Mouse (Mus musculus) heart, postnatal 10 days (tissue): Measurements from ENCODE around the gene Large1. TPM values are rescaled to one million over a fixed set of nuclear protein-coding genes. Genes with fewer than 3 reads are reported as not detected.
"Not testable (repeated sequence)": the region's sequence is repeated elsewhere in the genome, so short reads cannot be mapped to it uniquely, and the experiment has no call there.

Source experiments
- DNase-seq, 2 experiments: peaks; one replicate each; pipeline ENCODE4 v3.0.0; 2021
- intact Hi-C: fragments of 180-260 bp; cut with DNase I; formaldehyde crosslinking; loops from one replicate; pipeline ENCODE4 v1.15.1; 2025
- total RNA-seq, 2 experiments: library from RNA; stranded (reverse); gene quantifications; 2 replicates each; pipeline ENCODE4 v1.2.3; 2021

The Large1 gene
- total RNA-seq, 2 experiments from 2014 or later: 29.0 to 29.8 TPM

- DNase-seq: no peak
- intact Hi-C loops: no loop called here
These were observed 49.4 kb downstream of the Large1 start for GRCm38 (mm10) chr8:73303907-73304306.

GRCm38 (mm10) chr8:73302947-73303346, 50.4 kb downstream of the Large1 start:
- intact Hi-C loops: no loop called here
- no peak for DNase-seq

DNA sequence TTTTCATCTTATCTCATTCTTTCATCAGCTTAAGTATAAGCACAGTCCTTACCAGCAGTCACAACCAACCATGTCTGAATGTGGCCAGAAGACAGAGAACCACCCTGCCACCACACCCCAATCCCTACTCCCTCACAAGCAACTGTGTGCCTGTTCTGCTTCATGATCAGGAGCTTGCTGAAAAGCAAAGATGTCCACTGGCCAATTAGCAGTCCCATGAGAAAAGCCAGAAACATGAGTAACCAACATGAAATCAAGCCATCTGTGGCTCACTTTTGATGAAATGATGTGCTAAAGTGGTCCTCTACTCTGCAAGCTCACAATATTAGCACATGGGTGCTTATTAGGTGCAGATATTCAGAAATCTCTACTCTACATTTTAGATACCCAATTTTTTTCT, 57.8 kb downstream of the Large1 start:
- intact Hi-C loops: no loop called here
- no peak for DNase-seq

GRCm38 (mm10) chr8:73293655-73294054, 59.7 kb downstream of the Large1 start:
- DNase-seq: no peak
- intact Hi-C loops: no loop called here

GRCm38 (mm10) chr8:73291630-73292029, 61.7 kb downstream of the Large1 start:
- intact Hi-C loops: no loop called here
- no peak for DNase-seq

DNA sequence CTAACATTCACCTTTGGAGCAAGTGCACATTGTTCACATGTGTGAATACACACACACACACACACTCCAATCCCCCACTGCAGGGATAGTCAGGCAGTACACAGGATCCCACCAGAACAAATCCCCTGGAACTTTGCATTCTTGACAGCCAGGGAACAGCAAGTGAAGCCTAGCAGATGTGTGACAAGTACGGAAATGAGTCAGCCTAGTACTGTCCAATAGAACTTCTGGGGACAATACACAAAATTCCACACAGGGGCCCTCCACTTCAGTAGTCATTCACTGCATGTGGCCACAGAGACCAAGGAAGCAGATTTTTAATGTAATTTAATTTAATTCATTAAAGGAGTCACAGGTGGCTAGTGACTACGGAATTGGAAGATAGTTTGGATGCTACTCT, 62.7 kb downstream of the Large1 start:
- intact Hi-C loops: no loop called here
- DNase-seq: no peak

GRCm38 (mm10) chr8:73289831-73290230, 63.5 kb downstream of the Large1 start:
- DNase-seq: no peak
- intact Hi-C loops: no loop called here

- peak; percentile 56 to 72 for DNase-seq
- intact Hi-C loops: no loop called here
These were observed 71.3 kb downstream of the Large1 start for GRCm38 (mm10) chr8:73281996-73282395.

DNA sequence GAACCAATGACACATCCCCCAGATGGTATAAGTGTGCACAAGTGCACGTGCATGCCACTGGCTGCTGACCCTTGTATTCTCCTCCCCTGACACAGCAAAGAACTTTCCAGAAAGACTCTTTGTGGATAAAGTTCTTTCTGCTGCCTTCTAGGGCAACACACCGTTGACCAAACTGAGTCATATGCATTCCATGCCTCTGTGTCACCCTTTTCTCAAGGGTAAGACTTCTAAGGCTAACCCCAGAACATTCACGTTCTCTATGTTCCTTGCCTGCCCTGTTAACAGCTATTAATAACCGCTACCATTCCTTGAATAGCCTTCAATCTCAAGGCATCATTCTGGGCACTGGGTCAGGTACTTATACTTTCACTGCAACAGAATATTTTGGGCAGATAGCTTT, 77.3 kb downstream of the Large1 start:
- intact Hi-C loops: no loop called here
- DNase-seq: no peak

DNA sequence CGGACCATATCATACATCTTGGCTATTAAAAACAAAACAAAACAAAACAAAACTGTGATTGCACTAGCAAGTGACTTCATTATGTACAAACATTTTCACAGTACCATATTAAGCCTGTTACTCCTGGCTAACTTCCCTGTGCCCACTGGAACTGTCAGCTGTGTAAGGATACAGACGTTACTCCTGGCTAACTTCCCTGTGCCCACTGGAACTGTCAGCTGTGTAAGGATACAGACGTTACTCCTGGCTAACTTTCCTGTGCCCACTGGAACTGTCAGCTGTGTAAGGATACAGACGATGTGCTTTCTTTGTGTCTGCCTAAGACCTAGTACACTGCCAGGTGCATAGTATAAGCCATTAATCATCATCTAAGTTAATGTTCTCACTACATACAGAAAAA, 77.9 kb downstream of the Large1 start:
- intact Hi-C loops, DNase-seq: not testable (repeated sequence)

GRCm38 (mm10) chr8:73273150-73273549, 80.2 kb downstream of the Large1 start:
- intact Hi-C loops: no loop called here
- no peak for DNase-seq

GRCm38 (mm10) chr8:73270991-73271390, 82.3 kb downstream of the Large1 start:
- no peak for DNase-seq
- intact Hi-C loops: no loop called here

- intact Hi-C loops: no loop called here
- peak; percentile 21 to 38 for DNase-seq
These were observed 95.4 kb downstream of the Large1 start for GRCm38 (mm10) chr8:73257981-73258380.

GRCm38 (mm10) chr8:73244186-73244585, 109.2 kb downstream of the Large1 start:
- DNase-seq: no peak
- intact Hi-C loops: no loop called here

DNA sequence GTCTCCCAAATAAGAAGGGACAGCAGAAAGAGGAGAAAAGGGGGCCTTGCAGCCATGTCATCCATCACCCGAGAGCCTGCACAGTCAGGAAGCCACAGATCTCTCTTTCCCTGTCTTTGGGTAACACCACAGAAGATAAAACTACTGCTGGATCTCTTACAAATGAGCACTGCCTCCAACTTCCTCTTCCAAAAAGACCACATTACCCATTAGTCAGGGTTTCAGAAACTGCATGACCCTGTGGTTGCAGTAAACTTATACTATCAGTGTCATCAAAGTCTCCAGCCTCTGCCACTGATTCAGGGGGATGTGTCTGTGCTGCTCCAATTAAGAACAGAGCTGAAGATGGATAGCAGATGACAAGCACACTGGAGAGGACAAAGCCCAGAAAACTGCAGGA, 111.3 kb downstream of the Large1 start:
- no peak for DNase-seq
- intact Hi-C loops: no loop called here

GRCm38 (mm10) chr8:73234209-73234608, 119.1 kb downstream of the Large1 start:
- DNase-seq: no peak
- intact Hi-C loops: loop anchor here (10.0 kb wide), 1 partner anchor 289 kb away; no protein-coding TSS in a partner anchor

GRCm38 (mm10) chr8:73233358-73234041, 119.8 kb downstream of the Large1 start:
- DNase-seq: peak; percentile 65 to 67
- intact Hi-C loops: loop anchor here (2.0 to 10.0 kb wide), 2 partner anchors 117 to 289 kb away; no protein-coding TSS in a partner anchor

- DNase-seq: peak; percentile 19 to 26
- intact Hi-C loops: no loop called here
These were observed 126.5 kb downstream of the Large1 start for GRCm38 (mm10) chr8:73226841-73227240.

- peak in 1 of 2 experiments; percentile 22 for DNase-seq
- intact Hi-C loops: no loop called here
These were observed 127.7 kb downstream of the Large1 start for GRCm38 (mm10) chr8:73225654-73226053.

DNA sequence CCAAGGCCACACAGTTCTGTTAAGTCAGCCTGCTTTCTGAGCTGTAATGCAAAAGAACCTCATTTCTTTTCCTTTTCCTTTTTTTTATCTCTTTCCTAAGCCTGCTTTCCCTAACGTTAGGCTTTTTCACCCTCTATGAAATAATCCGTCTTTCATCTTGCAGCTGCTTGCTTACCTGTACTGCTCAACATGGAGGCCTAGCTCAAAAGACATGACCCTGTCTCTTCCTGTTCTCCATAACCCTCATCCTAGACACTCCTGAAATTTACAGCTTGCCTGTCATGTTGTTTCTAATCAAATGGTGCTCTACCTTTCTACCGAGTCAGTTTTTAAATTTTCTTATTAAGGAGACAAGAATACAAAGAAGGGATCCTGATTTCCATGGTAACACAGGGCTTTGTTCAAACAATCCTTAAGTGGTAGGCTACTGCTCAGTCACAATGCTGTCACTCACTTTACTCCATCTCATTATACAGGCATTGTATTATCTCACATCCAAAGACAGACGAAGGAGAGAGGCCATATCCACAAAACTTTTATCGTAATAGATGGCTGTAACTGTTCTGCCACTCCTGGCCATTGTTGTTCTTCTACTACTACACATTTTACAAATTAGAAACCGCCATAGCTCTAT, 134.0 kb downstream of the Large1 start:
- no peak for DNase-seq
- intact Hi-C loops: no loop called here

- DNase-seq: peak; percentile 33 to 40
- intact Hi-C loops: no loop called here
These were observed 146.5 kb downstream of the Large1 start for GRCm38 (mm10) chr8:73206831-73207230.

GRCm38 (mm10) chr8:73201854-73202253, 151.5 kb downstream of the Large1 start:
- DNase-seq: no peak
- intact Hi-C loops: no loop called here
